Mouse (Mus musculus) CH12.LX (cell line): Measurements from ENCODE around the gene Gm11032.

Experiments
- BHLHE40 ChIP-seq: IDR thresholded peaks from 2 replicates; pipeline ENCODE4 v1.6.1; 2011; ENCODE audit warnings: mild to moderate bottlenecking, low read depth, low read length, improper control_type of control experiment
- CHD1 ChIP-seq: IDR thresholded peaks from 2 replicates; pipeline ENCODE4 v1.6.1; 2012; ENCODE audit warnings: low read depth, low read length, improper control_type of control experiment, inconsistent platforms
- CTCF ChIP-seq, 2 experiments: IDR thresholded peaks in 1 of 2; conservative IDR thresholded peaks in 1 of 2; 2 replicates each; pipeline ENCODE4 v1.5.1; 2011 to 2012; ENCODE audit warnings: low read depth in 2 of 2, low read length in 2 of 2, improper control_type of control experiment in 1 of 2, inconsistent platforms in 1 of 2, mild to moderate bottlenecking in 1 of 2, moderate library complexity in 1 of 2
- ELF1 ChIP-seq: IDR thresholded peaks from 2 replicates; pipeline ENCODE4 v1.6.1; 2014; ENCODE audit warnings: low read depth, mild to moderate bottlenecking, inconsistent platforms, low read length, improper control_type of control experiment
- GABPA ChIP-seq: IDR thresholded peaks from 2 replicates; pipeline ENCODE4 v1.6.1; 2012; ENCODE audit warnings: low read depth, low read length, improper control_type of control experiment, inconsistent platforms; ENCODE audit not compliant: insufficient replicate concordance
- MYC ChIP-seq: IDR thresholded peaks from 2 replicates; pipeline ENCODE4 v1.6.1; 2011; ENCODE audit warnings: low read depth, mild to moderate bottlenecking, improper control_type of control experiment, low read length
- POLR2A ChIP-seq: IDR thresholded peaks from 2 replicates; pipeline ENCODE4 v1.6.1; 2011; ENCODE audit warnings: low read depth, mild to moderate bottlenecking, improper control_type of control experiment, low read length
- RAD21 ChIP-seq: IDR thresholded peaks from 2 replicates; pipeline ENCODE4 v1.6.1; 2011; ENCODE audit warnings: low read depth, mild to moderate bottlenecking, low read length, improper control_type of control experiment, moderate library complexity
- RCOR1 ChIP-seq: conservative IDR thresholded peaks from 2 replicates; pipeline ENCODE4 v1.6.1; 2012; ENCODE audit warnings: low read depth, mild to moderate bottlenecking, inconsistent platforms, low read length, improper control_type of control experiment
- USF1 ChIP-seq: IDR thresholded peaks from 2 replicates; pipeline ENCODE4 v1.6.1; 2014; ENCODE audit warnings: low read depth, mild to moderate bottlenecking, inconsistent platforms, low read length, improper control_type of control experiment
- ZC3H11A ChIP-seq: IDR thresholded peaks from 2 replicates; pipeline ENCODE4 v1.6.1; 2012; ENCODE audit warnings: low read depth, mild to moderate bottlenecking, inconsistent platforms, low read length, improper control_type of control experiment

GRCm38 (mm10) chr11:4598411-4598810 is 21.5 kb upstream of the Gm11032 start:
- no peak for TF ChIP-seq RAD21
- no peak for TF ChIP-seq USF1
- TF ChIP-seq CTCF (conservative IDR thresholded peaks at IDR 0.05 in 1 of 2, IDR thresholded peaks at IDR 0.05 in 1 of 2; ENCODE audit: low read depth in 2 of 2, low read length in 2 of 2), result no peak
- no peak for TF ChIP-seq CHD1
- TF ChIP-seq ELF1, result no peak
- TF ChIP-seq POLR2A, result no peak
- TF ChIP-seq ZC3H11A, result no peak
- no peak for TF ChIP-seq BHLHE40
- TF ChIP-seq GABPA, result no peak
- TF ChIP-seq RCOR1, result no peak
- TF ChIP-seq MYC, result no peak
